Mouse (Mus musculus) c-Kit-positive CD71-positive TER-119-positive erythroid progenitor cells, embryonic 14.5 days (primary cell): Measurements from ENCODE around the gene Gm20388.
A peak's percentile ranks its signal among the peaks of the same experiment; 100 is the strongest.

Source experiments
- DNase-seq: peaks from one replicate; pipeline ENCODE4 v3.0.0-alpha.2; 2013; ENCODE audit warnings: low spot score

Gm20388 gene

DNA sequence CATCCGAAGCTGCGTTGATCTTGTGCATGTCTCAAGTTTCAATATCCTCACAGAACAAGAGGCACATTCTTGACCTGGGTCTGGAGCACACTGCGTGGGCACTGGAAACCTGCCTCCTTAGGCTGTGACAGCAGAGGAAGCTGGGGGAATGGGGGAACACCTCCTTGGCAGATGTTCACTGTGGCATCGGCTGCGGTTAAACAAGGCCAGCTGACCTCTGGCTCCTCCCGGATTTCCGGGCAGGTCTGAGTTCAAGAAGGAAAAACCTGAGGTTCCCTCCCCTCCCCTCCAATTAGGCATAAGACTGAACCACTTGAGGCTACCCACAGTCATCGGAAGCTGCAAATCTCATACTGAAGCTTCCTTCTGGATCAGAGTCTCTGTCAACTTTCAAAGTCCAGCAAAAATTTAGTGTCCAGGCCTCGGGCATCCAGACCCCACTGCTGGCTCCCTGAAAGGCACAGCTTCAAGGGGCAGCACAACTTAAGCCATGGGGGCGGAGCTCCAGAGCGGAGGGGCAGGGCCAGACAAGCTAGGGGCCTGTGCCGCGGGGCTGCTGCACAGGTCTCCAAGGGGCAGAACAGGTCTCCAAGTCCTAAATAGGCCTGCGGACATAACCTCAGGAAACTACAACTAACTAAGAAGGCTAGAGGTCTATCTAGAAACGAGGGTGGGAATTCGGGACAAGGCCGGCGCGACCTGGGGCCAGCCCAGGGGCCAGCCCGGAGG, 2370.1 kb downstream of the Gm20388 start:
- DNase-seq: no peak

GRCm38 (mm10) chr8:122281317-122282034, 2370.8 kb downstream of the Gm20388 start:
- DNase-seq: peak; percentile 99

GRCm38 (mm10) chr8:122282035-122282358, 2371.4 kb downstream of the Gm20388 start, which contains the start of gene Zfpm1:
Zfpm1 (plus strand) TSS chr8:122282141.
- no peak for DNase-seq

DNA sequence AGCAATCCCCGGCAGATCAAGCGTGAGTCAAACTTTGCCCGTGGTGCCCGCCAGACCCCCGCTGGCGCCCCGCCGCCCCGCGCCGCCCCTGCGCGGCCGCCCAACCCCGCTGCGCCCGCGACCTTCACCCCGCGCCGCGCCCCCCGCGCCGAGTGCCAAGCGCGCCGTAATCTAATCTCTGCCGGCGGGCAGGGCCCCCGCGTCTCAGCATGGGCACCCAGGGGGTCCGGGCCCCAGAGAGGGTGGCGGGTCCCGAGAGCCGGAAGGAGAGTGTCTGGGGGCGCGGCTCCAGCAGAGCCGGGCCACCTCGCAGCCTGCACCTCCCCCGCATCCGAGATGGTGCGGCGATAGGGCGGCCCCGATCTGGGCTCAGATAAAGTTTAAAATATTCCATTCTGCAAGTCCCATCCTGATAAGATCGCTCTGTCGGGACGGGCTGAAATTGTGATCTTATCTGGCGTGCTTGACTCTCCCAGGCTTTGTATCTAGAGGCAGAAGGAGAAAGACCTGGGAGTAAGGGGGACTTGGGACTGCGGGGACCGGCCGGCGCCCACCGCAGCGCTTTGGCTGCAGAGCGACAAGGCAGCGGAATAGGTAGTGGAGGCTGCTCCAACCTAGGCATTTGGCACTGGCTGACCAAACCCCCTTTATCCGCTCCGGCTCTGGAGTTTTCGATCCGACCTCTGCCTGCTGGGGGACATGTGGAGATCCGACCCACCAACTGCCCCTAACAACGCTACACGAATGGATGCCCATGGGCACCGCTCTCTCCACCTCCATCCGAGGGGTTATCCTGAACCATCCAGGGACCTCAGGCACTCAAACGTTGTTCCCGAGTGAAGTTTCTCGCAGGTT, 2372.1 kb downstream of the Gm20388 start:
- no peak for DNase-seq

GRCm38 (mm10) chr8:122283356-122284202, 2372.9 kb downstream of the Gm20388 start:
- no peak for DNase-seq

GRCm38 (mm10) chr8:122284203-122284658, 2373.6 kb downstream of the Gm20388 start:
- DNase-seq: no peak

- DNase-seq: peak; percentile 78
Measured at GRCm38 (mm10) chr8:122284659-122285261, 2374.1 kb downstream of the Gm20388 start.

DNA sequence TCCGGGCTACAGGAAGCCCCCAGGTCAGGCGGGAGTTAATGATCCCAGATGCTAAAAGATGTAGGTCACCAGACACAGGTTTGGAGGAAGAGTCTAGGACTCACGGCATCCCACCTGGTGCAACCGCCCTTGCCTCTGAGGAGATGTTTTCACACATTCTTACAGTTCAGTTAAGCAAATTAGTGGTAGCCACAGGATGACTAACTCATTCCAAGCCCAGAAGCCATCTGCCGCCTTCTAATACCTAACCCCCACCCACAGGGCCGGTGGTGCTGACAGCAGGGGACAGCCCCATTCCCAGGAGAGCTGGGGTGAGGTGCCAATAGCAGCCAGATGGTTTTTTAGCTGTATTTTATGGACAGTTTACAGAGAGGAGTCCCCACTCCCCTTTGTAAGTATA, 2375.1 kb downstream of the Gm20388 start:
- DNase-seq: no peak

GRCm38 (mm10) chr8:122286899-122287298, 2376.3 kb downstream of the Gm20388 start:
- peak; percentile 98 for DNase-seq

GRCm38 (mm10) chr8:122287742-122288141, 2377.1 kb downstream of the Gm20388 start:
- DNase-seq: no peak

GRCm38 (mm10) chr8:122288344-122288743, 2377.7 kb downstream of the Gm20388 start:
- DNase-seq: no peak

DNA sequence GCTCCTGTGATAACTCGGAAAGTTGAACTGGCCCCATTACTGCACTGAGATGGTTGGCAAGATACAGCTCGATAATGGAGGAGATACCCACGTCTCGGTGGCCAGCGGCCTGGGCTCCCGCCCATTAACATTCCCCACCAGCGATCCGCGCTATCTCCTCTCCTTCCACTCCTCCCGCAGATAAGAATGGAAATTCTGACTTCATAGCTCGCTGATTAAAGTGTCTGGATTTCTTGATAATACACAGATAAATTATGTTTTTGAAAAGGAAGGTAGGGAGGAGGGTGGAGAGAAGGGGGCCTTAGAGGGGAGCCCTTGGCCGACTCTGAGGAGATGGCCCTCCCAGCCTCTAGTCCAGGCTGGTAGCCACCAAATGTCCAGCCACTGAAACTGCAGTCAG, 2380.4 kb downstream of the Gm20388 start:
- DNase-seq: no peak

- no peak for DNase-seq
Measured at GRCm38 (mm10) chr8:122291549-122291948, 2380.9 kb downstream of the Gm20388 start.

GRCm38 (mm10) chr8:122293484-122293883, 2382.8 kb downstream of the Gm20388 start:
- no peak for DNase-seq

DNA sequence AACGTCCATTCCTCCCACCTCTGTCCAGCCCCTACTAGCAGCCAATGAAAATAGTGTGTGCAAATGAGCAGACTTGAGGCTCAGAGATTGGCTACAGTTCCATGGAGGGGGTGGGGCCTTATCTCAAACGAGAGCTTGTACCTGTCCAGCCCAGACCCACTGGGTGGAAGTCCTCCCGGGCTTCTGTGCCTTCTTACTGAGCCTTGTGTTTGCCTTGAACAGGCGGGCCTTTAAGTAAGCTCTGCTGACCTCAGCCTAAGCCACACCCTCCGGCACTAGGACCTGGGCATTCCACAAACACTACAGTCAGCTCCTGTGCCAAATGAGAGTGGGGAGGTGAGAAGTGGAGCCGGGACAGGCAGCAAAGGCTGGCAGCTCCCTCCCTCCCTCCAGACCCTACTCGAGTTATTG, 2383.6 kb downstream of the Gm20388 start:
- DNase-seq: peak; percentile 84

- no peak for DNase-seq
Measured at GRCm38 (mm10) chr8:122295389-122295788, 2384.7 kb downstream of the Gm20388 start.

- no peak for DNase-seq
Measured at GRCm38 (mm10) chr8:122296173-122297001, 2385.7 kb downstream of the Gm20388 start.

DNA sequence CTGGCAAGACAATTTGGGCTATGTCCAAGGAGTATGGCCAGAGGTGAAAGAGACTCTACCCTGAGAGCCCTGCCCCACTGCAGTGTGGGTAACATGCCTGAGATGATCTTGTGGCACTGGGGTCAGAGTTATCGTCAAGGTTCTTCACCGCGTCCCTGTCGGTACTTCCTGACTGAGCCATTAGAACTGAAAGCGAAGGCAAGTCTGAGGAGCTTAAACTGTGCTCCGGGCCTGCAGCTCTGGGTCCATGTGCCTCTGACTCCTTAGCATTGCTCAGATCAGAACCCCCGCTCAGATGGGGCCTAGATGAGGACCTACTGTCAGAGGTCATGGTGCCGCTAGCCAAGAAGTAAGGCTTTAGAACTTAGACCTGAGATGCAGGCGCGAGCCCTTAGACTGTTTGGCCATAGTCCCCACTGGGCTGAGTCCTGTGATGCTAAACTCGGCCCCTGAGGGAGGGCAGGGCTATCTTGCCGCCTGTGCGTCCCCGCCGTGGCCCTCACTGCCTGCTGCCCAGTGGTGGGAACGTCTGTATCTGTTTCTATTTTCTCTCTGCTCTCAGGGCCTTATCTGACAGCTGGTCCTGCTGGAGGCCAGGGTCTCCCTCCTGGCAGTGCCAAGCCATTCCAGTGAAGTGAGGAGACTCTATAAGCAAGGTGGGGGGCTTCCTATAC, 2389.1 kb downstream of the Gm20388 start:
- no peak for DNase-seq

DNA sequence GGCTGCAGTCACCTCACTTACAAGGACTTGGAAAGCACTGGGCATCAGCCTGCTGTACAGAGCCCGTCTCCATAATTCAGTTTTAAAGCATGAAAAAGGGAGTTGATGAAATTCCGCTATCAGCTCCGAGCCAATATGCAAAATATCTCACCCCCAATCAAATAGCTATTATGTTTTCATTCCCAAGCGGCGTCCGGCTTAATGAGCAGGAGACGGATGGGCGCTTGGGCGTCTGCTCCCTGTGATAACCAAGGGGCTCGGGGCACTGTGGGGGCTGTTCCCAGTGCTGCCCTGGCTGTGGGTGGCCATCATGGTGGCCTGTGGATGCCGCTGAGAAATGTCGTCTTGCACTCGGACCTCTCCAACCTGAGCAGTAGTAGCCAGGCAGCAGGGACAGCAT, 2390.4 kb downstream of the Gm20388 start:
- DNase-seq: no peak

DNA sequence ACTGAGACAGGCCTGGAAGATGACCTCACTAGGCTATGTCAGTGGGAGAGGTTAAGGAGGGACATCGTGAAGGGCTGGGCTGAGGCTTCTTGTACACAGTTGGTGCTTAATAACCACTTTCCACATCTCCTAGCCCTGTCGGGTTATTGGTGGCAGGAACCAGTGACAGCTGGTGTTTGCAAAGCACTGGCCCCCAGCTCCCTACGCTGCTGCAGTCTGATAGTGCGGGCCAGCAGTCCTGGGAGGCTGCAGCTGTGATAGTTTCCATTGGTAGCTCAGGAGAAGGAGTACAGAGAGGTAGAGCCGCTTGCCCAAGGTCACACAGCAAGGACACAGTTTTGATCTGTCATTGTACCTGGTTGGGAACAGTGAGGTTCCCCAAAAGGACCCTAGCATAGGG, 2391.2 kb downstream of the Gm20388 start:
- DNase-seq: no peak
